Mouse (Mus musculus) left cerebral cortex, adult 11 months (tissue): Measurements from ENCODE around the gene Tuba4a.
"Not testable (repeated sequence)": the region's sequence is repeated elsewhere in the genome, so short reads cannot be mapped to it uniquely, and the experiment has no call there.

ENCODE experiments used
- DNase-seq: peaks from one replicate; pipeline ENCODE4 v3.0.0; 2022; ENCODE audit warnings: low spot score

Tuba4a gene

DNA sequence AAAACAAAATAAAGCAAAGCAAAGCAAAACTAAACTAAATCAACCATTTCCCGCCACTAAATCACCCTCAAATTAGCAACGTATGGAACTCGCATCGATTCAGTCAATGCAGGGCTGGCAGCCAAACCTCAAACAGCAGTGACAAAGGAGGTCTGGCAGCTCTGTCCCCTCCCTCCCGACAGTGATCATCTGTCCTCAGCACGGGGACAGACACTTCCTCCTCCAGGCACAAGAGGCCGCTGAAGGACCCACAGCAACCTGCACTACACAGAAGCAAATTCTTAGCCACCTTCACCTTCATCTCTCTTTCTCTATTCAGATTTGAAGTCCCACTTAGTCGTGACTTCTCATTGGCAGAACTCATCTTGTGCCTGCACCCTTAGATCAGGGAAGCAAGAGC lies 14.9 kb upstream of the Tuba4a start:
- no peak for DNase-seq

DNA sequence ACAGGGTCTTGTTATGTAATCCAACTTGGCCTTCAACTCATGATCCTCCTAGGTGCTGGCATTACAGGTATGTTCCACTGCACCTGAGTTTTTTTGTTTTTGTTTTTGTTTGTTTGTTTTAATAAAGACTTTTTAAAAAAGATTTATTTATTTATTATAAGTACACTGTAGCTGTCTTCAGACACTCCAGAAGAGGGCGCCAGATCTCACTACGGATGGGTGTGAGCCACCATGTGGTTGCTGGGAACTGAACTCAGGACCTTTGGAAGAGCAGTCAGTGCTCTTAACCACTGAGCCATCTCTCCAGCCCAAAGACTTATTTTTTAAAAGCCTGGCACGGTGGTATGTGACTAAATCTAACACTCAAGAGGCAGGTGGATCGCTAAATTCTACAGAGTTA lies 12.8 kb upstream of the Tuba4a start:
- not testable (repeated sequence) for DNase-seq

DNA sequence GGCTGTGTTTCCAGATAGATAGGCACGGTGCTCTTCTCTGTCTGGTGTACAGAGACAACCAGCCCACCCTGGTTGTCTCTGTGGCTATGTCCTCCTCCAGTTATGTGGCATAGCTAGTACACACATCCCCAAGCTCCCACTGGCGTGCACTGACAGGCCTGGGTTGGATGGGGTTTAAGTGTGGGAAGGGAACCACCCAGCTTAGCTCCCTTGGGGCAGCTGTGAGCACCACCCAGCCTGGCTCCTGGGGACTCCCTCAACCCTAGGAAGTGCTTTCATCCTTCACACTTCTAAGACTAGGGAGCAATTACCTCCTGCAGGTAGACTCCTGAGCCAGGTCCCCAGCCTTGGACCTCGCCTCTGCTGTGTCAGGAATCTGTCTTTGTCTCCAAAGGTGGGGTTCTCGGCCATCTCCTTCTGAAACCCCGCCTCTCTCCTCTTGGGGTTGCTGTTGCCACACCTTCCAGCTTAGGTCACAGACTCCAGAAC lies 12.0 kb upstream of the Tuba4a start, which contains the start of gene A630095N17Rik:
Gene A630095N17Rik (minus strand): TSS at position 439 of the 489 bp plus-strand sequence.
- no peak for DNase-seq

GRCm38 (mm10) chr1:75231224-75231623 lies 11.6 kb upstream of the Tuba4a start:
- no peak for DNase-seq

DNA sequence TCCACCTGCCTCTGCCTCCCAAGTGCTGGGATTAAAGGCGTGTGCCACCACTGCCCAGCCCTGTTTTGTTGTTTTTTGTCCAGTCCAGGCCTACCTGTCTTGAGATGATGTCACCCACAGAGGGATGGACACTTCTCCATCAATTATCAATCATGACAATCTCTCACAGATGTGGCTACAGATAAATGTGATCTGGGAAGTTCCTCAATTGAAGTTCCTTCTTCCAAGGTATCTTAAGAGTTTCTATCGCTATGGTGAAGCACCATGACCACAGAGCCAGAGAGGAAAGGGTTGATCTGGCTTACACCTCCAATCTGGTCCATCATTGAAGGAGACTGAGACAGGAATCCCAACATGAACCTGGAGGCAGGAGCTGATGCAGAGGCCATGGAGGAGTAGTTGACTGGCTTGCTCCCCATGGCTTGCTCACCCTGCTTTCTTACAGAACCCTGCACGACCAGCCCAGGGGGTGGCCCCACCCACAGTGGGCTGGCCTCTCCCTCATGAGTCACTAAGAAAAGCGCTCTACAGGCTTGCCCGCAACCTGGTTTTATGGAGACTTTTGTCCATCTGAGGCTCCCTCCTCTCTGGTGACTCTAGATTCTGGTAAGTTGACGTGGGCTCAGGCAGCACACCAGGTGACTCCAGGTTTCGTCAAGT lies 10.8 kb upstream of the Tuba4a start:
- DNase-seq: no peak

- no peak for DNase-seq
Measured at GRCm38 (mm10) chr1:75229158-75229557, 9.5 kb upstream of the Tuba4a start.

GRCm38 (mm10) chr1:75227653-75228052 lies 8.0 kb upstream of the Tuba4a start:
- DNase-seq: no peak

- no peak for DNase-seq
Measured at GRCm38 (mm10) chr1:75226138-75226537, 6.5 kb upstream of the Tuba4a start.

DNA sequence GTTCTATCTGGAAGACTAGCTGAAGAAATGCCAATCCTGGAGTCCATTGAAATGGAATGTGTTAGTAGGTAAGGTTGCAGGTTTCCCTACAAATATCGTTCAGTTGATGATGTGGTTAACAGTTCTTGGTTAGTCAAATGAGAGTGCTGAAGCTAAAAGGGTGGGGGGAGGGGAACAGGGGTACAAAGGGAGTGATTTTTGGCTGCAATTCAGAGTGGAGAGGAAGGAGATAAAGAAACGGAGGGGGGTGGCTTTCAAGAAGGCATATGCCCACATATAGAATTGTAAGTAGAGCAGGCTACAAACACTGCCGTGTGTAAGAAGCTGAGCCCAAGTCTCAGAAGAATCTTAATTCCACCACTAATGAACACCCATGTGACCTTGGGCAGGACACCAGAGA lies 5.8 kb upstream of the Tuba4a start:
- no peak for DNase-seq

- no peak for DNase-seq
Measured at GRCm38 (mm10) chr1:75223532-75223931, 3.9 kb upstream of the Tuba4a start.

GRCm38 (mm10) chr1:75222926-75223325 lies 3.3 kb upstream of the Tuba4a start:
- no peak for DNase-seq

DNA sequence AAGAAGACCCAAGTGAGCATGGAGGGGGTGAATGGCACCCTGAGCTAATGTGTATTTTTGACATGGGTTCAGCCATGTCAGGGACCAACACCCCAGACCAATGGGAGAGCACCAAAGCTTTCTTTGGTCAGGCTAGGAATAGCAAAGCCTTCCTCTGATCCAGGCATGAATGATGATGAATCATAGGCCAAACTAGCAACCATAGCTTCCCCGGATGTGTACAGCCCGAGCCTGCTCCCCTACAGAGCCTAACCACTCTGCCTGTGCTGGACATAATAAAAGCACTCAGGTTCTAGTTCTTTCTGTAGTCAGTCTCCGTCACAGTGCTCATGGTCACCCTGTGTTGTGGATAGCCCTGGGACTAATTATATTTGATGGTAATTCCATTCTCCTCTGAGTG lies 1.9 kb upstream of the Tuba4a start:
- no peak for DNase-seq

DNA sequence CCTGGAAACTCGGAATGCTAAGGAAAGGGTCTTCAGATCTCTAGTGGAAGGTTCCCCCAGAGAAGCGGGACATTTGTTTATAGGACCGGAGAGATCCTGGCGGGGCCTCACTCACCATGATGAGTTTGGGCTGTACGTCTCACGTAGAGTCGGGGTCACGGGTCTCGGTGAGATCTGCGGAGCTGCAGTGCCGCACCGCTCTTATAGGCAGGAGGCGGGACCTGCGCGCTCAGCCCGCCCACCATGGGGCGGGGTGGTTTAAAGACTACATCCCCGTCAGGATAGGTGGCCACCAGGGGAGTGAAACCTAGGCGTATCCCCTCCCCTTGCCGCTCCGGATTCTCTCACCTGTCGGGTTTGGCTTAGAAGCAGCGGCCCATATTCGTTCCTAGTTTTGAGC lies 587 bp downstream of the Tuba4a start:
- peak; percentile 90 for DNase-seq

DNA sequence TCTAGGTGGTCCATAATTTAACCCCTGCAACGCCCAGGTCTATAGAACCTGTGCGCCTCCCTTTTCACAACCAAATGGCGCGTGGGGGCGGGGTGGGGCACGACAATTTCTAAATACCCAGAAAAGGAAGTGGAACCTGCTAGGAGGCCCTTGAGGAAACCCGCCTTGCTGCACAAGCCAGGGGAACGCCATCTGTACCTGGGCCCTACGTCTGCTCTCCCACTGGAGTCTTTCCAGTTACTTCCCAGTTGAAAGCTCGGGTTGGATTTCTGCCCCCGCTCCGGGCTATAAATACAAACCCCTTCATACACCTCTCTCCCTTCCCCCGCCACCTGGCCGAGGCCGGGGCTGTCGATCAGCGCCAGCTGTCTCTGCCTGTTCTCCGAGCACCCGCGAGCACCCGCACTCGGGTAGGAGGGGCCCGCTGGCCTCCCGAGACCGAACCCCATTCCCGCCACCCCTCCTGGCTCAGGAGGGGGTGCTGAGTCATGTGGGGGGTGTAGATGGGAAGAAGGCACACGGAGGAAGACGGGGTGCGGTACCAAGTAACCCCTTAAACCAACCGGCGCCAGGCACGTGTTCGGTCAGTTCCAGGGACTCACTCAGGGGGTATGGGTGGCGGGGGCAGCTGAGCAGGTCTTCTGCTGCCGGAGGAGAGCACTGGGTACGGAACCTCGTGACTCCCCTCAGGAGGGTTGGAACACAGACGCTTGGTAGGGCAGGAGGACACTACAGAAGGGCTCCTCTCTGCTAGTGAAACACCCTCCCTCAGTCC lies 1.3 kb downstream of the Tuba4a start:
- no peak for DNase-seq

DNA sequence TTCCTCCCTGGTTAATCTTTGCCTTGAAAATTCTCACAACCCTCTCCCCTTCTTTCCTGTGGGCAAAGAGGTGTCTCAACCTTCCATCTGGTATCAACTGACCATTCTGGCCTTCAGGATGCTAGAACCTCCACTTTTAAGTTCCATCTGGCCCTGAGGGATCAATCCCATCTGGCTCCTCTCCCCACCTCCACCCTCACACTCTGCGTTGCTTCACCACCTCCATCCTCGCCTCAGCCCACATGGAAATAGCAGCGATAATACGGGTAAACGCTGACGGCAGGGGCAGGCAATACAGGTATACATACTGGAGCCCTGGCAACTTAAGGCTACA lies 1.8 kb downstream of the Tuba4a start:
- DNase-seq: no peak

DNA sequence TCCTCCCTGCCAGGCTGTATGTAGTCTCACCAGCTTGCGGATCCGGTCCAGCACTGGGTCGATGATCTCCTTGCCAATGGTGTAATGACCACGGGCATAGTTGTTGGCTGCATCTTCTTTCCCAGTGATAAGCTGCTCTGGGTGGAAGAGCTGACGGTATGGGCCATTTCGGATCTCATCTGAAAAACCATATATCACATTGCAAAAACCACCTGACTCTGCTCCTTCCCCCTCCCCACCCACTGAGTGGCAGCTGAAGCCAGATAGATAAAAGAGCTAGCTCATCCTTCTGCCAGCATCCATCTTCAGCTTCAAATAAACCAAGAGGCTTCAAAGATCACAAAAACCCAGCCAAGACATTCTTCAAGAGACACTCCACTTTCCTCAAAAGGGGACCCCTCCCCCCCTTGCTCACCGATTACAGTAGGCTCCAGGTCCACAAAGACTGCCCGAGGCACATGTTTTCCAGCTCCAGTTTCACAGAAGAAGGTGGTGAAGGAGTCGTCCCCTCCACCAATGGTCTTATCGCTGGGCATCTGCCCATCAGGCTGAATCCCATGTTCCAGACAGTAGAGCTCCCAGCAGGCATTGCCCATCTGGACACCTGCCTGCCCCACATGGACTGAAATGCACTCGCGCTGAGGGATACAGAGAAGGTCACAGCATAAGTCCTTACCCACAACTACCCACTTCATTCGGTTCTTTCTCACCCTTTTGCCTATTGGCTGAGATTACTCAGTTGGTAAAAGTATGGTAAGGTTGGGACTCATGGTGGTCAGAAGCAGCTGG lies 2.7 kb downstream of the Tuba4a start:
- DNase-seq: no peak

DNA sequence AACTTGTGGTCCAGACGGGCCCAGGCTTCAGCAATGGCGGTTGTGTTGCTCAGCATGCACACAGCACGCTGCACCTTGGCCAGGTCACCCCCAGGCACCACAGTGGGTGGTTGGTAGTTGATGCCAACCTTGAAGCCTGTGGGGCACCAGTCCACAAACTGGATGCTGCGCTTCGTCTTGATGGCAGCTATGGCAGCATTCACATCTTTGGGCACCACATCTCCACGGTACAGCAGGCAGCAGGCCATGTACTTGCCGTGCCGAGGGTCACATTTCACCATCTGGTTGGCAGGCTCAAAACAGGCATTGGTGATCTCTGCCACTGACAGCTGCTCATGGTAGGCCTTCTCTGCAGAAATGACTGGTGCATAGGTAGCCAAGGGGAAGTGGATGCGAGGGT lies 3.9 kb downstream of the Tuba4a start:
- DNase-seq: no peak

GRCm38 (mm10) chr1:75214886-75215285 lies 4.8 kb downstream of the Tuba4a start:
- DNase-seq: no peak

- no peak for DNase-seq
Measured at GRCm38 (mm10) chr1:75214442-75214841, 5.2 kb downstream of the Tuba4a start.

GRCm38 (mm10) chr1:75213096-75213495 lies 6.6 kb downstream of the Tuba4a start:
- DNase-seq: no peak

DNA sequence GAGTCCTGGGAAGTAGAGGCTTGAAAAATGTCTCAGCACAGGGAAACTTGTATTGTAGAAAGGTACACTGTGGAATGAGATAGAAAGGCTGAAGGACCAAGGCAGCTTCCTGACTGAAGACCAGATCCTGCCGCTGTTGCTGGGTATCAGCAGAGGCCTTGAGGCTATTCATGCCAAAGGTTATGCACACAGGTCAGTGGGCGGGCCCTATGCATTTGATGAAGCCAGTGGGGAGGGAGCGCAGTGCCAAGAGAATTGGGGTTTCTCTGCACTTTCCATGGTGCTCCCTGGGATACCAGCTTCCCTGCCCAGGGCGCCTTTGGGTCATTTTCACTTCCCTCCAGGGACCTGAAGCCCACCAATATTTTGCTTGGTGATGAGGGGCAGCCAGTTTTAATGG lies 7.1 kb downstream of the Tuba4a start:
- DNase-seq: no peak

DNA sequence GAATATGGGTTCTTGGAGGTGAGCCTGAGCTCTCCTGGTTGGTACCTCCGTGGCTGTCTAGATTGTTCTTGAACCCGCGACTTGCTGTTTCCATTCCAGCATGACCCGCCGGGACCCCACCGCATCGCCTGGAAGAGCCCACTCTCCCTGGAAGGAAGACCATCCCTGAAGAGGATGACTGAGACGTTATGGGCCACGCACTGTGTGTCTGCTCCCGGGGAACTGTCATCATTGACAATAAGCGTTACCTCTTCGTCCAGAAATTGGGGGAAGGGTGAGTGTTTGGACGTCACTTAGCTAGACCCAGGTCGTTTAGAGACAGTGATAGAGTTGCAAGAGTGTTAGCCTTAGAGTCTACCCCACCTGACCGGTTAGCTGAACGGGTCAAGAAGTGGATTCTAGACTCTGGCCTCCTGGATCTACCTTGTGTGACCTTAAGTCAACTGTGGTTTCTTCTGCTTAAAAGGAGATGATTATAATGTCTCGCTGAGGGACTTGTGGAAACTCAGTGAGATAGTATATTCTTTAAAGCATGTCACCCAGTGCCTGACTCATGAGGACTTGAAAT lies 8.4 kb downstream of the Tuba4a start:
- DNase-seq: no peak
